Mouse (Mus musculus): ENCODE measurements around the gene AI837181.

Gene AI837181

DNA sequence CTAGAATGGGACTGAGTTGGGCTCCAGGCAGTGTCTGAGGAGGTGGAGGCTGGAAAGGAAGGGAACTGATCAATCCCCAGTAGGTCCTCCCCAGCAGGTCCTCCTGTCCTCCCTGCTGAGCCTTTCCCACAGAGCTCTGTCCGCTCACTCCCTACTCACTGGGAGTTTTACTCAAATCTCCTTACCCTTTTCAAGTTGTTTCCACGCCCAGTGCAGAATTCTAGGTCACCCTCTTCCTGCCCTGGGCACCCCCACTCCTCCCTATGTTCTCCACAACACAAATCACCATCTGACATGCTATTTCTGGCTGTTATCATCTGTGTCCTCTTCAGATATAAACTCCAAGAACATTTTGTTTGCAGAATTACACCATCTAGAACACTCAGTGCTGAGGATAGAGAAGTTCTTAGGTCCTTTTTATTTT lies 10.4 kb upstream of the AI837181 start:
- DNase-seq (ENCODE audit: low spot score) = no peak

DNA sequence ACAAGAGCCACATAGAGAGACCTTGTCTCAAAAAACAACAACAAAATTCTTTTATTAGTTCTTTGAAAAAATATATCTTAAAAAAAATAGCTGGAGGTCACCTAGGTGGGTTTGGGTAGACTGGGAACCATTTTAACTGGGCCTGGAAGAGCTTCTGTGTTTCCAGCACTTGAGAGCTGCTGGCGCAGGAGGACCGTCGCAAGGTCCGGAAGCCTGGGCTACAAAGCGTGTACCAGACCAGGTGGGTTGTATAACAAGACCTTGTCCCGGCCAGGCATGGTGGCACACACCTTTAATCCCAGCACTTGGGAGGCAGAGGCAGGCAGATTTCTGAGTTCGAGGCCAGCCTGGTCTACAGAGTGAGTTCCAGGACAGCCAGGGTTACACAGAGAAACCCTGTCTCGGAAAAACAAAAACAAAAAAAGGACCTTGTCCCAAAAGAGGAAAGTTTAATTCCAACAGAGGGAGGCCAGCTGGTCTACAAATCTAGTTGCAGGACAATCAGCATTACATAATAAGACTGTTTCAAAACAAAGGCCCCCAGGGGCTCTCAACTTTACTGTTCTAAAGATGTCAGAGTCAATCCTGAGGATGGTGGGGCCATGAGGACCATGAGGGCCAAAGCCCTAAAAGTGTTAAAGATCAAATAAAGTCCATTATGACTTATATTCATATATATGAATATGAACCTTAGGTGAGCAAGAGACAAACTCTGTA lies 6.0 kb upstream of the AI837181 start:
- DNase-seq (ENCODE audit: low spot score) = no peak

DNA sequence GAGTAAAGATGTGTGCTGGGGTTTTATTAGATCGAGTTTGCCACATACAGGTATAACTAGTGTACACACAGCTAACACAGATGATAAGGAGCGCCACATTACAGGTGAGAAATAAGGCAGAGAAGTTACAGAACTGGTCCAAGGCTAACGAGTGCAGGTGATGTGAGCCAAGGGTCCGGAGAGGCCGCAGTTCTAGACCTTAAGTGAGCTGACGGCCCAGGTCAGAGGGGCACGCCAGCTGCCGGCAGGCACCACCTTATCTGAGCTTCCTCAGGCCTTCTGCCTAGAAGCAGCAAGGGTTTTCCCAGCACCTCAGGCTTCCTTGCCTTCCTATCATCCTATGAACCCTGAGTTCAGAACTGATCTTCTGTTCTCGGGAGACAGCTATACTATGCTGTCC lies 5.3 kb upstream of the AI837181 start:
- no peak for DNase-seq (ENCODE audit: low spot score)

DNA sequence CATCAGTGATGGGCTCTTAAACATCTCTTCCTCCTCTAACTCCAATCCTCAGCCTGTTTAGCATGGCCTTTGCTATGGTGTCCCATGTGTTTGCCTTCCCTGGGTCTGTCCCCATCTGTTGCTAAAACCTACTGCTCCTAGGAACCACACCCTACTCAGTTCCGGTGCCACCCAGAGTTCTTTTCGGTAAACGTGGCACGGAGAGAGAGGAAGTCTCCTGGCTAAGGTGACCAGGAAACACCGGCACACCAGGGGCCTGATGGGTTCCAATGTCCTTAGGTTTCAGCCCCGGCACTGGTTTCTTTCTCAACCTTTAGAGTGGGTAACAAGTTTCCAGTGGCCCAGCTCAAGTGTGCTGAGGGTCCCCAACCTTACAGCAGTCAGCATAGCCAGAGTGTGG lies 4.4 kb upstream of the AI837181 start:
- no peak for DNase-seq (ENCODE audit: low spot score)

DNA sequence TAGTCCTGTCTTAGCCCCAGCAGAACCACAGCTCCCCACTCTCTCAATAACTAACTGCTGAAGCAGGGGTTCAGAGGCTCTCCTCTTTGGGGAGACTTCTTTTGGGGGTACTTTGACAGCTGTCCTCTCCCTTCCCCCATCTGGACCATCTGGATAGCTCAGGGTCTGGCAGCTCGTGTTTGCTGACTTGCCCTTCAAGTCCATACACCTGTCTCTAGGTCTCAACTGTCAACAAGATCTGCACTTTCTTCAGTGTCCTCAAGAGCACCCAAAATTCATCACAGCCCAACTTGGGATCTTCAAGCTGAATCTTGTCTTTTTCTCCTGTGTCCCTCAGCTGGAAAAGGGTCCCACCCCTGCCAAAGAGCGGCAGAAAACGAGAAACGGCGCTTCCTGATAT lies 3.2 kb upstream of the AI837181 start:
- no peak for DNase-seq (ENCODE audit: low spot score)

DNA sequence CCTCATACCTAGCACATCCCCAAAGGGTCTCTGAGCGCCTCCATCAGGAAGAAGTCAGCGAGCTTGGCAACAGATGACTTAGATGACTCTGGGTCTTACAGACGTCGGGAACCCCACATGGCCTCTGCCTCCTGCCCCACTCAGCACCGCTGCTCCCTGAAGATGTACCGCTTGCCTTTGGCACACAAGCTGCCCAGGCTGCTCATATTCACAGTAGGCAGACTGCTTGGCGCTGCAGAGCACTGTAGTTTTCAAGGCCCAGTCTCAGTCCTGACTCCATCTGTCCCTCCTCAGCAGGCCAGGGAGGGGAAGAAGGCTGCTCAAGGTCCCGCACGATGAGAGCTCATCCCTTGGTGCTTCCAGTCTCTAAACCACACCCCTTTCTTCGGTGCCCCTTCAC lies 2.7 kb upstream of the AI837181 start:
- no peak for DNase-seq (ENCODE audit: low spot score)

DNA sequence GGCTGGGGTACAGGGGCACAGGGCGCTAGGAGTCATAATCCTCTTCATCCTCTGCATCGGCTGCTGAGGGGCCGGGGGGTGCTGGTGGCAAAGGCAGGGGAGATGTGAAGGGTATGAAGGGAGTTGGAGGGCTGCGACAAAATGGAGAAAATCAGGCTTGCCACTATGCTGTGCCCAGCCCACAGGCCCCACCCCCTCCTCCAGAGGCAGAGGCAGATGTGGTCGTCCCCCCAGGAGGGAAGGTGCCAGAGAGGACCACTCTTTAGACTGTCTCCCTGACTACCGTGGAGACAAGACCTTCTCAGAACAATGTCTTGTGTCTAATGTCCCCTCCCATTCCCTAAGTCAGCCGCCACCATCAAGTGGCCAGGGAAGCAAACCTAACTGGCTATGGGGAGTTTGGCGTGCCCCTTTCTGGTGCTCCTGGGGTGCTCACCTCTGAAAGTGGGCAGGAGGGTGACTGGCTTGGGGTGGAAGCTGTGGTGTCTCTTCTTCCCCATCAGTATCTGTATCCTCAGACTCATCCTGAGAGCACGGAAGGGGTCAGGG lies 2.0 kb upstream of the AI837181 start:
- DNase-seq (ENCODE audit: low spot score) = no peak

DNA sequence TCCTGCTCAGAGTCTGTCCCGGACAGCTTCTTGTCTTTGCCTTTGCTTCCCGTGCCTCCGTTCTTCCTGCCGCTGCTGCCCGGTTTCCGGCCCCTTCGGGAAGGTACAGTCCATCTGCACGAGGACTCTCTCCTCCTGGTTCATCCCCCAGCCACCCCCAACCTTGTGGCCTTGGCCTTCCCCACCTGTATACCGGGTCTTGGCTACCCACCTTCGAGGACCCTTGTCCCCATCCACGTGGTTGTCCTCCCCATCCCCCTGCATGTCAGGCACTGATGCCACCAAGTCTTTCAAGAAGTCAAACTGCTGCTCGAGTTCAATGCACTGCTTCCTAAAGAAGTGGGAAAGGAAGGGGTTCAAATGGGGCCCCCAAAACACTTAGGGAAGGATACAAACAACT lies 1.4 kb upstream of the AI837181 start:
- DNase-seq (ENCODE audit: low spot score) = no peak

DNA sequence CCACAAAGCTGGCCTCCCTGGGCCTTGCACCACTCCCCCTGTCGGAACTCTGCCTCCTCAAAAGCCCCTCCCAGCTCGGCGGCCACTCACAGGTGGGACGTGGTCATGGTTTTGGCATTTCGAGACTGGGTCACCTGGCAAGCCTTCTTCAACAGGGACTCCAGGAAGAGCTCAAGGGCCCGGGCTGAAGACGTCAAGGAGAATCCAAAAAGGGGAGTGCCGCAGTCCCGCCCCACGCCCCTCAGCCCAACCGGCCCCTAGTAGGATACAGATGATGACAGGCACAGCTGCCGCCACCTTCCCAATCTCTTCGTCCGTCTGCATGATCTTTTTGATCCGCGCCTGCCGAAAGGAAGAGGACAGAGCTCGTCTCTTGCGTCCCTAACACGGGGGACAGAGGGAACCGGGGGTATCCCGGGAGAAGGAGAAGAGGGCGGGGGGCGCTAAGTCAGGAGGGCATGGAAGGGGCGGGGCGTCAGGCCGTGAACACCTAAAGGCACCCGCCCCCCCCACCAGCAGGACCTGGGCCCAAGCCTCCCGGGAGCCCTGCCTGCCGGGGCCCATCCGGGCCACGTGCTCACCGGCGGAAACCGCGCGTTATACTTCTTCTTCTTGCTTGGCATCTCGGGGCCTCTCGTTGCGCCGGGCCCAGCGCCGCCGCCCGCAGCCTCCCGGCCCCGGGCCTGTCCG lies 707 bp upstream of the AI837181 start:
- DNase-seq (ENCODE audit: low spot score) = peak; percentile 37

DNA sequence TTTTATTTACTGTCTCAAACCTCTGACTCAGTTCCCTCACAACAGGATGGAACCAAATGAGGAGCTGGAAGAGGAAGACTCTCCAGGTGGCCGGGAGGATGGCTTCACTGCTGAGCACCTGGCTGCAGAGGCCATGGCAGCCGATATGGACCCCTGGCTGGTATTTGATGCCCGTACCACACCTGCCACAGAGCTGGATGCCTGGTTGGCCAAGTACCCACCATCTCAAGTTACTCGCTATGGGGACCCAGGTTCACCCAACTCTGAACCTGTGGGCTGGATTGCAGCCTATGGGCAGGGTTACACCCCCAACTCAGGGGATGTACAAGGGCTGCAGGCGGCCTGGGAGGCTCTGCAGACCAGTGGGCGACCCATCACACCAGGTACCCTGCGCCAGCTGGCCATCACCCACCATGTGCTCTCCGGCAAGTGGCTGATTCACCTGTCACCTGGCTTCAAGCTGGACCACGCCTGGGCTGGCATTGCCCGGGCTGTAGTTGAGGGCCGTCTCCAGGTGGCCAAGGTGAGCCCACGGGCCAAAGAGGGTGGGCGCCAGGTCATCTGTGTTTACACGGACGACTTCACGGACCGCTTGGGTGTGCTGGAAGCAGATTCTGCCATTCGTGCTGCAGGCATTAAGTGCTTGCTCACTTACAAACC lies 1.1 kb downstream of the AI837181 start:
- no peak for DNase-seq (ENCODE audit: low spot score)

DNA sequence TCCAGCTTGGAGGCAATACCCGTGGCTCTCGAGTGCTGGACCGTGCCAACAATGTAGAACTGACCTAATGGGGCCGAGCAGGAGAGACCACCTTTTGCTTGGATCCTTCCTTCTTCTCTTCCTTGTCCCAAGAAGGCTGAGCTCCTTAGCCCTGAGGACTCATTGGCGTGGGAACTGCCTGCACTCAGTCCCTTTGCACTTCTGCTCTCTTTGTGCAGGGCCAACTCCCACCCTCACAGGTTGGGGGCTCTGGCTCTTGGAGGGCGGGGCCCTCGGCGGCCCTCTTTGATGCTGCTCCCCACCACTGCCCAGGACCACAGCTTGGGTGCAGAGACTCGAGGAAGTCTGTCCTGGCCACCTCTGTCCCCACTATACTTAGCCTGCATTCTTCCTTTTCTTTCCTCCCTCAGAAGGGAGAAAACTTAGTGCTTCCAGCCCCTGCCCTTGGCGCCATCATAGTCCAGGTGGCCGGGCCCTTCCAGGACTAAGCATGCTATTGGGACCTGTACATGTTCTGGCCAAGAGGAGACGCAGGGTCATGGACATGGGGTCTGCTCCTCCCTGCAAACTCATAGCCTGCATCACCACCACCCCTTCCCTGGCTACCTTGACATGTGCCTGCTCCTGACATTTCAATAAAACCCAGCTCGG lies 1.8 kb downstream of the AI837181 start:
- no peak for DNase-seq (ENCODE audit: low spot score)

DNA sequence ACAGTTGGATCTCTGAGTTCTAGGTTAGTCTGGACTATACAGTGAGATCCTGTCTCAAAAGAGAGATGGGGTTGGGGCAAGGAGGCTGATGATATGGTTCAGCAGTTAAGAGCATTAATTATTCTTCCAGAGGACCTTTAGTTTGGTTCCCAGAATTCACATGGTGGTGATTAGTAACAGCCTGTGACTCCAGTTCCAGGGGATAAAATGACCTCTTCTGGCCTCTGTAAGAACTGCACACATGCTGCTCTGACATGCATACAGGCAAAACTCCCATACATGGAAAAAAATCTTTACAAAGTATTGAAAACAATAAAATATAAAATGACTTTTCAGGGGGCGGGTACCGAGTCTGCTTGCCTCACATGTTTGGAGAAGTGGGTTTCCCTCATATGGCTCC lies 3.1 kb downstream of the AI837181 start:
- DNase-seq (ENCODE audit: low spot score) = peak; percentile 37

DNA sequence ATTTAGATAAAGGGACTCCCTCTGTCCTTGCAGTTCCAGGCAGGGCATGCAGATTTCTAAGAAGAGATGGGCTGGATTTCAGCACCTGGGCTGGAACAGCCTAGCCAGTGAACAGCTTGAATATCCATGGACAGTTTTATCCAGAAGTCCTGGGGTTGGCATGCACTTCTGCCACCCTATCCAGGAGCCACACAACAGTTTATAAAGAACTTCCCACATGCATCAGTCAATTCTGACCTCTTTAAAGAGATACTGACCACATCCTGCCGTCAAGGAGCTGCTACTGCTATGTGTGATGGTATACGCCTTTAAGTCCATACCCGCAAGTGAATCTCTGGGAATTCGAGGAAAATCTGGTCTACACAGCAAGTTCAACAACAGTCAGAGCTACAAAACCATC lies 4.3 kb downstream of the AI837181 start:
- no peak for DNase-seq (ENCODE audit: low spot score)

DNA sequence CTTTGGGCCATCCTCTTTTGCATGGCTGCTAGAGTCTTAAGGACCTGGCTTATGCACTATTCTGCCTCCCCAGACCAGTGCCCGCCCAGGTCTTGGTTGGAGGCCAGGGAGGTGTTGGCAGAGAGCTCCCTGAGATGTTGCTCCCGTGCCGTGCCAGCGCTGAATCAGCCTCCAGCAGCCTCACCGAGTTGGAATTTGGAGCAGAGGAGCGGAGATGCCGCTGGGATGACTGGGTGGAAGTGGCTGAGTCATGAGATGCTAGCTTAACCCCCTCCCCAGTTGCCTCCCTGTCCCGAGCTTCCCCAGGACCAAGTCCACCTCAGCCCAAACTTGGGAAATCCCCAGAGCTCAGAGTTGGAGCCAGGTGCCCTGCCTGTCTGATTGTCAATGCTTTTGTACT lies 4.9 kb downstream of the AI837181 start:
- no peak for DNase-seq (ENCODE audit: low spot score)

DNA sequence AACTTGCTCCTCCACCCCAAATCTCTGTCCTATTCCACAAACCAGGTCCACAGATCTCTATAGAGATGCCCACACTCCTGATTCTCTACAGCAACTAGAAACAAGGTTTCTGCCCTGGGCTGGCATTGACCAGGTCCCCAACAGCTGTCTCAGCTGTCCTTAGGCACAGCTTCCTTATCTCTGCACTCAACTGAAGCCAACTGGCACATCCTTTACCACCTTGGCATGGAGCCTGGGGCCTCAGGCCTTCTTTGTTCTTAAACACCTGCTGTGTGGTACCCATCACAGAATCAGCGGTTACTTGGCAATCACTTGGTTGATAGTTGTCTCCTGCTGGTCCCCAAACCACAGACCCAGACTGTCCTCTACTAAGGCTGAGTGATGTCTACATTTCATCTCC lies 5.5 kb downstream of the AI837181 start:
- DNase-seq (ENCODE audit: low spot score) = no peak

DNA sequence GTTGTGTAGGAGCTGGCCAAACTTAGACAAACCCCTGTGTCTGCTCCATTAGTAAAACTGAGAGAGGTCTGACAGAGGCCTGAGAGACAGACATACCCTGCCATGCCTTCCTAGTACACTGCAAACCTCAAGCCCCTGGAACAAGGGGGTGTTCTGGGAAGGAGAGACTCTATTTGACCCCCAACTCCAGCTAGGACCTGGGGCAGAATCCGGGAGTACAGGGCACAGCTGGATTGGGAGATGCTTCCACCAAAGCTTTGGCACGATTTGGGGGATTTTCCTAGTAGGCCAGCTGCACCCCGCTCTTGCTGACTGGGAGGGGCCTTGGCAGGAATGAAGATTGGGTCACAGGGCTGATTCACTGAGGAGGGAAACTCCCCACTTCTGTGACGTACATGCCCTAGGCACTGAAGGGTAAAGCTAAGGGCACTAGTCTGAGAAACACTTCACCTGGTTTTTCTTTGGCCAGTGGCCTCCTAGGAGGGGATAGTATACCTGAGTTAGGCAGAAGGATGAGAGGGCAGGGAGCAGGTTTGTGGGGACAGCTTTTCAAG lies 7.0 kb downstream of the AI837181 start:
- no peak for DNase-seq (ENCODE audit: low spot score)

DNA sequence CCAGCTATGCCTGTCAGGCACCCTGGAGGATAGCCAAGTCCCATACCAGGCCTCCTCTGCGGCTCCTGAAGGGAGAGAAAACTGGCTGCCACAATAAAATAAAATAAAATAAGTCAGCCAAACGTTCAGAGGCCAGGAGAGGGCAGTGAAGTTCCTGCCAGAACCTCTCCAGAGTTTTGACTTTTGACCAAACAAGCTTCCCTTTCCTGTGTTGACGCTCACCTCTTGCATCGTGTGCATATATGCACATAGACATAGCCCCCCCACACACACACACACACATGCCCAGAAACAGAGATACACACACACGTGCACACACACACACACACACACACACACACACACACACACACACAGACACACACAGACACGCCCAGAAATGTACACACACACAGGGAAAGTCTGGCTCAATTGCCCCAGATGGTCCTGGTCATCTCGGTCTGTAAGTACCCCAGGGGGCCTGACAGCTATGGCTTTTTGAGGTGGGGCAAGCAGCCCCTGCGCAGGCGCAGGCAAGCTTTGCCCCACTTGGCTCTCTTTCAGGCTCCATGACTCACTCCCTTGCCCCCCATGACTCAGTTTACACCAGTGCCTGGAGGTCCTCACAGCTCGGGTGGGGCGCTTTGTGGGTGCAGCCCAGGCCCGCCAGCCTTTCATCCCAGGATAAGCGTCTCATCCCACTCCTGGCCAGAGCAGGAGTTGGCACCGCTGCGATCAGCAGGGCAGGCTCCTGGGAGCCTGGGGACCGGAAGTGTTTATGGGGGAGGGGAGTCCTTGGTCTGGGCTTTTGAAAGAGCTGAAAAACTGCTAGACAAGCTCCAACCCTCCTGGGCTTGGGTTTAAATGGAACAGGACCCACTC lies 8.3 kb downstream of the AI837181 start:
- DNase-seq (ENCODE audit: low spot score) = no peak

DNA sequence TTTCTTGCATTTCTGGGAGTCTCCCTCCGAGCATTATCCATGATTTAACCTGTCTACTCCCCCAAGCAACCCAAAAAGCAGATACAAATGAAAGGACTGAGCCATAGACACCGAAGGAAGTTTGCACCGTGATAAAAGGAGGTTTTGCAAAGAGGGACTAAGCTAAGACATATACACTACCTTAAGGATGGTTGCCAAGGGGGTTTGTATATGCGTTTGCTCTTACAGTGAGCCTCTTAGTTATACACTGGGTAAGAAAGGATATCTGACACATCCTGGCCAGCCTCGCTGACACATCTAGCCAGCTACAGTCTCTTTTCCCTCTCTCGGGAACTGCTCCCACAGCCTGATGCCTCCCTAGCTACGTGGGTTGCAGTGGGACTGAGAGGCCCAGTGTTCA lies 9.0 kb downstream of the AI837181 start:
- DNase-seq (ENCODE audit: low spot score) = no peak

DNA sequence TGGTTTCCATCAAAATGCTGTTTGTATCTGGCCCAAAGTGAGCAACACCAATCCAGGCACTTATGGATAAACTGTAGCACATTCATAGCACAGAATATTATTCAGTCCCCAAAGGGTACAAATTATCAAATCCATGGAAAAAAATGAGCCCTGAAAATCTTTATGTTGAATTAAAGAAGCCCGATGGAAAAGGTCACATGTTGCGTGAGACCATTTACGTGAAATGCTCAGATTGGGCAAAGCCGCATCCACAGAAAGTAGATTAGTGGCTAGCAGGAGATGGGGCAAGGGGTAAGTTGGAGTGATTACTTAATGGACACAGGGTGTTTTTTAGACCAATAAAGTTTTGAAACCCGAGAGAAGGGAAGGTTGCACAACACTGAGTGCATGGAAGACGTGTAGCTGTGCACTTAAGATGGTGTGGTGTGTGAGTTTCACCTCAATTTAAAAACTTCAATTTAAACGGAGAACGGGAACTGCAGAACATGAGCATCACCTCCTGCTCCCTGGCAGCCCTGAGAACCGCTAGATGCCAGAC lies 19.5 kb downstream of the AI837181 start:
- DNase-seq (ENCODE audit: low spot score) = no peak

DNA sequence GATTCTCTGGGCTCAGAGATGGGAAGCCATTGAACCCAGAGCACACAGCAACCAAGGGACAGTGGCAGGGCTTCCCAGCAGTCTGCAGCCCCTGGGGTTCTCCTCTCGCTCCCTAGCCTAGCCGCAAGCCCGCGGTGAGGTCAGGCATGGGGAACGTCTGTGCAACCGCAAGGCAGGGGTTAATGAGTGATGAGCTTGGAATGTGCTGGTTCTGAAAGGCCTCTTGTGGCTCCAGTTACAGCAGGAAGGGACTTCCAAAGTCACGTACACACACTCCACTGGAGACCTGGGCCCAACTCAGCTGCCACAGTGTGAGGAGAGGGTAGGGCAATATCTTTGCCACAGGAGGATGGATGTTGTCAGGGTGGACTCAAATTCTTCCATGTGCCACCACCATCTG lies 20.0 kb downstream of the AI837181 start:
- DNase-seq (ENCODE audit: low spot score) = no peak

DNA sequence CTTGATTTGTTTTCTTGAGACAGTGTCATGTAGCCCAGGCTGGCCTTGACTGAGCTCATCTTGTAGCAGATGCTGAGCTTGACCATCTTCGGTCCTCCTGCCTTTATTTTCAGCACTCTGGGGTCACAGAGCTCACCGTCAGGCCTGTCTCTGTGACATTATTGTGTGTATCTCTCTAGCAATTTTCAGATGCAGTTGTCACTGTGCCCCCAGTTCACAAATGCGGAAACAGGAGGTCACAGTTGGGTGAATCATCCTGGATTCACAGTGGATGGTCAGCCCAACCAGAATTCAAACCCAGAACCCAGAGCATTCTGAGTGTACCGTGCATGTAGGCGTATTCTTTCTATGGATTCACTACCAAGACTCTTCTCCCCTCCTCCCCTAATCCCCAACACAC lies 20.8 kb downstream of the AI837181 start:
- DNase-seq (ENCODE audit: low spot score) = no peak
